Mouse (Mus musculus): ENCODE data around the gene Olfr982.
A peak's percentile ranks its signal among the peaks of the same experiment; 100 is the strongest.

The Olfr982 gene

DNA sequence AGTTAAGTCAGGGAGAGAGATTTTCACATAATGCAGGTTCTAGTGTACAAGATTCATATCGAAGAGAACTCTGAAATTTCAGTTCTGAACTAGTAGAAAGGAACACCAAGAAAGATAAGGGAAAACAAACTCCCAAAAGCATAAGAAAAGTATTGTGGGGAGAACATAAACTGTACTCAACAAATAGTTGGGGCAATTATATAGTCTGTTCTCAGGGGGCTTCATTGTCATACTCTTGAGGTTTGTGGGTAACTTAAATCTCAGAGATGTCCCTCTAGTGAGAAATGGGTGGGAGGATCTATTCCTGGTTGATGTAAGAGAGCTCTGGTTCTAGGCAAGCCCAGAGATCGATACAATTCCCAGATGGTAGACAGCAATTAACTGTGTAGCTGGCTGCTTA is at the start of gene Olfr982:
TSS of gene Olfr982 (plus strand) at position 301 of the 400 bp plus-strand sequence.
- DNase-seq (ENCODE audit: low spot score in 2 of 2) = no peak

DNA sequence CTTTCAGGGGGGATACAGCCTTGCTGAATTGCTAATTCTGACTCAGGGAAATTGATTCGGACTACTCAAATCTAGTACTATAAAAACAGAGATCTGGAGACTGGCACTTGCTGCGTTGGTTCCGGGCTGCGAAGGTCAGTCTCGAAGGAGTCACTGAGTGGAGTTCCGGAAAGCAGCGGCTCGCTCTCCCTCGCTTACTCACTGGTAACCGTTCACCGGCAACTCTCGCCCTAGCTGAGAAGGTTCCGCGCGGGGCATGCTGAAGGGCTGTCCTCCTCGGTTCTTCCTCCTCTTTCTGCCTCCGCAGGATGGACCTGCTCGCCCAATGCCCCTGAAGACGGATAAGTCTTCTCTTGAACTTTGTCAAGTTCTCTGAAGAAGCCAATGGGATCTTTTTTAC is 23.5 kb upstream of the Olfr982 start:
- DNase-seq (ENCODE audit: low spot score in 2 of 2) = no peak

DNA sequence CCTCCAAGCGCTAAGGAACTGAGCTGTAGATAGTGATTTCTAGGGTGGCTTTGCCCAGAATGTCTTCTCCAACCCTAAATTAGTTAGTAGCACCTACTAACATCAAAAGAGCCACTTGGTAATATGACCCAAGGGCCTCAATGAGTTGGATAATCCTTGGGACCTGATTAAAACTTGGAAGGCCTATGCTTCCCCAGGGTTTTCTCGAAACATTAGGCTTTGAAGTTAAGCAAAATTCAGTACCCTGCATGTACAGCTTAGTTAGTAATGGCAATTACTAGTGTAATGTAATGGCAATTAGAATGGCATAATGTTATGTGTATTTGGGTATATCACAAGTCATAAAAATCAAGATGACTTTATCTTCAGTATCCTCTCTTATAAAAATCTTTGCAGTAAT is 19.9 kb downstream of the Olfr982 start, which contains the start of gene Olfr983:
TSS of gene Olfr983 (minus strand) at position 101 of the 400 bp plus-strand sequence.
- no peak for DNase-seq (ENCODE audit: low spot score in 2 of 2)

DNA sequence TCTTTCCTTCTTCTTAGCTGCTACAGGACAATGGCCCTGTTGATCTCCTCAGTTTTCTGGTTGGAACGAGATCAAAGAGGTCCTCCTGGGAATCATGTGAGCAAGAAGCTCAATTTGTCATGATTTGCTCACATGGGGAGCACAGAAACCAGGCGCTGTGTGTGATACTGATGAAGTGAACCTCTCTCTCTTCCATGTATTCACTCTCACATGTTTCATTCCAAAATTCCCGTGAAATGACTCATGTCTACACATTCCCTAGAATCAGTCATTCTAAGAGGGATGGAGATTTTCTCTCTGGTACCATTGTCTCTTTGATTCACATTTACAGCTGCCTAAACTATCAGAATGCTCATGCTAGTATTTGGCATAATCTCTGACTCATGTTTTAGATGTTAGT is 21.1 kb downstream of the Olfr982 start:
- DNase-seq (ENCODE audit: low spot score in 2 of 2) = no peak

DNA sequence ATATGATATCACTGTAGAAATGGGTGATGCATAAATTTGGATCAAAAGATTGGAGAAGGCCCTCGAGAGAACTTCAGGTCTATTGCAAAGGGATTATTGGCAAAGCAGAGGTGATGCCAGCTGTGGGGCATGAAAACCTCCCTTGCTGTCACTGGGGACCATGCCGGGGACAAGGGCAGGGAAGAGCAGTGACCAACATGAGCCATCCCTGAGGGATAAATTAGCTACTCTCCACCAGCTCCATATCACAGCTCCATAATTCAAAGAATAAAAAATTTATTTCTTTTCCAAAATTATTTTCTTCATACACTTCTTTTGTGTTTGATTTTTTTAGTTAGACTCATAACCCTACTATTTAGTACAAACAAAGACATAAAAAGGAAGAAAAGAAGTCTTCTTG is 40.5 kb downstream of the Olfr982 start, which contains the start of gene Olfr984:
TSS of gene Olfr984 (minus strand) at position 101 of the 400 bp plus-strand sequence.
- DNase-seq (ENCODE audit: low spot score in 2 of 2) = no peak

DNA sequence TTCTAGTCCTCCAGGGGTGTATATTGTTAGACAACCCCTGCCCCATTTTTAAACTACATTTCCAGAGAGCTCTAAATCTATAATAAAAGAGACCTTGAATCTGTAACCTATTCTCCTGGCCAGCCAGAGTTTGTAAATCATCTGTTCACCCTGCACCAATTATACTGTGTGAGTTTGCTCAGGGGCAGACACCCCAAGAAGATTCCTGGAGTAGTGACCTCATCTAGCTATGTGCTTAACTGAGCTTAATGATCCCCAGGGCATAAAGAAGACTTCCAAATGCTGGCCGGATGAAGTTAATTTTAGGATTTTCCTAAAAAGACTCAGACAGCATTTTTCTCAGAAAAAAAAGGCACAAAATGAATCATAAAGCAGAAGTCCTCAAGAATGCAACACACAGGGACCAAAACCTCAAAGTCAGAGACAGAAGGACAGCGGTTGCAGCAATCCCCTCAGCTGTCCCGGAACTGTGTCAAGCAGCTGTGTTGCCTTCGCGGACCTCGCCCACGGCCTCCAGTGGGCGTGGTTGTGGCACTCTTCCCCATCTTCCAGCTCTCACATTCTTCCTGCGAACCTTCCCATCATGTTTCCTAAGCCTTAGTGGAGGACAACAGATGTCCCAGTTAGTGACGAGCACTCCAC is 43.1 kb downstream of the Olfr982 start:
- DNase-seq (ENCODE audit: low spot score in 2 of 2) = peak; percentile 63 to 69

DNA sequence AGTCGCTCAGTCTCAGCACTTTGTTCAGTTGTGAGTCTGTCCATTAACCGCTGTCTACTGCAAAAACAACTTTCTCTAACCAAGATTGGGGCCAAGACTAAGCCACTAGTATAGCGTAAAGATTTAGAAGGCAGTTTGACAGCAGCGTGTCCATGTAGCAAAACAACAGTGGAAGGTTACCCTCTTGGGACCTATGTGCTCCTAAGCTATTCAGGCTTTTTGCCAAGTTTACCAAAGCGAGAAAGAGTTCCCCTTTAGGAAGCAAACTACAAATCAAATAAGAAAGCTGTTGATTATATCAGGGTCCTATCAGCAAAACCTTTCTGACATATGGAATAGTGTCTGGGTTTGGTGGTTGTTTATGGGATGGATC is 43.6 kb downstream of the Olfr982 start:
- no peak for DNase-seq (ENCODE audit: low spot score in 2 of 2)

Measured in urinary bladder, postnatal 4 days (tissue).